Mouse (Mus musculus): ENCODE results near the gene Gm9513. TPM values are rescaled to one million over a fixed set of nuclear protein-coding genes. Genes with fewer than 3 reads are reported as not detected.

The Gm9513 gene
- not detected for polyA plus RNA-seq (2017; shearing (Covaris generic))

DNA sequence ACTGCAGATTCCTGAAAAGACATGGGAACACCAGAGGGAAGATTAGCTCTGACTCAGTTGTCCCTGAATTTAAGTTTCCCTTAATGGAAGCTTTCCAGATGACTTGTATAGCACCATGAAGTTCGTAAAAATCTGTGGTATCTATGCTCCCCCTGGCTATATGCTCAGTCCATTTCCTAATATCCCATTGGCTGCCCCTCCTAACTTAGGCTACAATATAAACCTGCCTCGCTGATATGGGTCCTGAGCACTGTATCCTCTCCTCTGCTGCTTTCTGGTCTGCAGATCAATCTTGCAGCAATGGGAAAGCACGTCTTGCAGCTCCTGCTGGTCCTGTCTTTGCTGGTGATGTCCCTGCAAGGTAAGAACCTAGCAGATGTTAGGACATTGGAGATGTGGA lies at the start of gene Gm9513:
Gene Gm9513 (plus strand): TSS at position 301 of the 400 bp plus-strand sequence.

DNA sequence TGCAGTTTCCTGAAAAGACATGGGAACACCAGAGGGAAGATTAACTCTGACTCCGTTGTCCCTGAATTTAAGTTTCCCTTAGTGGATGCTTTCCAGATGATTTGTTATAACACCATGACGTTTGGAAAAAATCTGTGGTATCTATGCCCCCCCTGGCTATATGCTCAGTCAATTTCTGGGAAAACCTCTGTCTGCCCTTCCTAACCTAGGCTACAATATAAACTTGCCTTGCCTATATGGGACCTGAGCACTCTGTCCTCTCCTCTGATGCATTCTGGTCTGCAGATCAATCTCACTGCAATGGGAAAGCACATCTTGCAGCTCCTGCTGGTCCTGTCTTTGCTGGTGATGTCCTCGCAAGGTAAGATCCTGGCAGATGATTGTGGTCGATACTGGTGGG lies 43.9 kb upstream of the Gm9513 start, which contains the start of gene Gm7257:
Gene Gm7257 (plus strand): TSS at position 301 of the 400 bp plus-strand sequence.

Other genes starting within 250 kb of the Gm9513 start
- not detected for gene Gm7257, start 43.8 kb upstream of the Gm9513 start, polyA plus RNA-seq (2017; shearing (Covaris generic))
- gene Gm5615, start 66.3 kb downstream of the Gm9513 start, polyA plus RNA-seq (2017; shearing (Covaris generic)), result not detected
- gene Gm17689, start 107.0 kb downstream of the Gm9513 start, polyA plus RNA-seq (2017; shearing (Covaris generic)), result not detected
- not detected for gene A630095E13Rik, start 167.7 kb downstream of the Gm9513 start, polyA plus RNA-seq (2017; shearing (Covaris generic))
- 0.09 TPM for gene Acrv1, start 217.6 kb downstream of the Gm9513 start, polyA plus RNA-seq (2017; shearing (Covaris generic))